Mouse (Mus musculus) testis, adult 2 months (tissue): ENCODE results near the gene Dicer1.

Experiments
- CTCF ChIP-seq: fragments of 200-500 bp; IDR thresholded peaks from 2 replicates; pipeline ENCODE4 v1.5.1; 2012; ENCODE audit warnings: low read depth, mild to moderate bottlenecking, inconsistent platforms, low read length, moderate library complexity; ENCODE audit not compliant: control insufficient read depth, insufficient read depth, insufficient replicate concordance
- POLR2A ChIP-seq: fragments of 200-500 bp; IDR thresholded peaks from 2 replicates; pipeline ENCODE4 v1.6.1; 2012; ENCODE audit warnings: low read depth, mild to moderate bottlenecking, inconsistent platforms, low read length, moderate library complexity; ENCODE audit not compliant: control insufficient read depth

DNA sequence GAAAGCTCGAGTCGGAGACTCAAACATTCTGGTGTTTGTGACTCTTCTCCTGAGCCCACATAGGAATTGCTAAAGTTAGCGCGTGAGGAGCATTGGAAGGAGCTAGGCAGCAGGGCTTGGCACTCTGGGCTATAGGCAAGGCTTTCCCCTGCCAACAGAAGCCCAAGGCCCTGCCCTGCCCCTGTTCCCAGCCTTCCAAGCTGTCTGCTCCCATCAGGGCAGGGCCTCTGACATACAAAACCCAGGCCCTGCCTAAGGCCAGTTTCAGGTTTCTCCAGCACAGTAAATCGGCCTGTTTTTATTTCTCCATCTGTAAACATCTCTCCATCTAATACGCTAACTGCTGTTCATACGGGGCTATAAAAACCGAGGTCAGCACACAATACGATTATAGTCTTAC lies 86.2 kb downstream of the Dicer1 start:
- no peak for TF ChIP-seq CTCF
- TF ChIP-seq POLR2A = no peak
